In genomic region chr9:86327341-86327740, GRCm38 (mm10) we compare ENCODE assay signal across 19 mouse cellular contexts.
"Had no signal": no experiment of that assay in that cellular context is flagged by ENCODE, and none has a peak within 500 bp of the region (broad histone marks: within the 10 kb centered on the region; RNA-seq: fewer than 3 reads in every experiment).

No protein-coding gene starts in this region.

- H3K9ac ChIP-seq: limb, embryonic 15.5 days; liver, embryonic 12.5 days; liver, embryonic 15.5 days; midbrain, embryonic 12.5 days; neural tube, embryonic 13.5 days had no signal

- H3K4me1 ChIP-seq: liver, embryonic 12.5 days; liver, embryonic 15.5 days; neural tube, embryonic 13.5 days had no signal

- H3K9me3 ChIP-seq: limb, embryonic 15.5 days; liver, embryonic 12.5 days; liver, embryonic 15.5 days; midbrain, embryonic 12.5 days; neural tube, embryonic 13.5 days had no signal

- H3K4me3 ChIP-seq: layer of hippocampus, adult 2 months; limb, embryonic 15.5 days; liver, embryonic 12.5 days; liver, embryonic 15.5 days; midbrain, embryonic 12.5 days; myocyte; neural tube, embryonic 13.5 days had no signal

- ATAC-seq: intestine, embryonic 16.5 days; liver, embryonic 12.5 days; midbrain, embryonic 16.5 days had no signal

- H3K36me3 ChIP-seq: limb, embryonic 15.5 days; liver, embryonic 12.5 days; liver, embryonic 15.5 days; midbrain, embryonic 12.5 days; neural tube, embryonic 13.5 days had no signal

- H3K27me3 ChIP-seq: limb, embryonic 15.5 days; liver, embryonic 12.5 days; liver, embryonic 15.5 days; midbrain, embryonic 12.5 days; neural tube, embryonic 13.5 days had no signal

- DNase-seq: kidney, postnatal 14 days; layer of hippocampus, adult 9-11 months; lung, adult 2 months; lung, postnatal 14 days; lung, postnatal 4 days; retina, postnatal 1 day; right cerebral cortex, postnatal 25 days; spleen, adult 18-20 months; thymus, adult 18-20 months; thymus, postnatal 4 days had no signal

- H3K27ac ChIP-seq: layer of hippocampus, adult 2 months; limb, embryonic 15.5 days; liver, embryonic 12.5 days; liver, embryonic 15.5 days; midbrain, embryonic 12.5 days; neural tube, embryonic 13.5 days had no signal

- H3K4me2 ChIP-seq: limb, embryonic 15.5 days; liver, embryonic 12.5 days; liver, embryonic 15.5 days; midbrain, embryonic 12.5 days; neural tube, embryonic 13.5 days had no signal
